Mouse (Mus musculus): ENCODE data around the gene Auts2. TPM values are rescaled to one million over a fixed set of nuclear protein-coding genes. Genes with fewer than 3 reads are reported as not detected.

Gene Auts2
- polyA plus RNA-seq, 1 experiment from 2014 or later: 34.0 TPM

- H3K9ac ChIP-seq: no peak overlapping the region
- H3K27me3 ChIP-seq: no peaks in the 10 kb centered on the region
- no peak overlapping the region for H3K27ac ChIP-seq
- H3K36me3 ChIP-seq: no peaks in the 10 kb centered on the region
- peaks cover 28% of the 10 kb centered on the region; the same call in 1 of the 2 replicates for H3K4me1 ChIP-seq
- no peaks in the 10 kb centered on the region for H3K9me3 ChIP-seq
- no peak overlapping the region for H3K4me3 ChIP-seq
- no peak overlapping the region for H3K4me2 ChIP-seq
- ATAC-seq (ENCODE audit: insufficient number of reproducible peaks, low FRiP score, low TSS enrichment, low read depth): no peak
- 47% methylated on average over 1 of the region's 1 CpGs for WGBS
These were observed 552.6 kb downstream of the Auts2 start for GRCm38 (mm10) chr5:131990532-131990931.

- Histone ChIP-seq H3K4me2 (no peak overlapping the region), H3K36me3 (no peaks in the 10 kb centered on the region), H3K9ac (no peak overlapping the region), H3K4me3 (no peak overlapping the region), H3K4me1 (no peaks in the 10 kb centered on the region), H3K9me3 (no peaks in the 10 kb centered on the region), H3K27ac (no peak overlapping the region), H3K27me3 (no peaks in the 10 kb centered on the region)
- no peak for ATAC-seq (ENCODE audit: insufficient number of reproducible peaks, low FRiP score, low TSS enrichment, low read depth)
- WGBS: 72% methylated on average over 3 of the region's 3 CpGs
These were observed 561.7 kb downstream of the Auts2 start for GRCm38 (mm10) chr5:131981451-131981850.

GRCm38 (mm10) chr5:131978939-131979338 is 564.2 kb downstream of the Auts2 start:
- Histone ChIP-seq H3K9me3 (no peaks in the 10 kb centered on the region), H3K27ac (no peak overlapping the region), H3K36me3 (no peaks in the 10 kb centered on the region), H3K4me1 (no peaks in the 10 kb centered on the region), H3K4me2 (no peak overlapping the region), H3K9ac (no peak overlapping the region), H3K27me3 (no peaks in the 10 kb centered on the region), H3K4me3 (no peak overlapping the region)
- WGBS: 37% methylated on average over 9 of the region's 9 CpGs
- ATAC-seq (ENCODE audit: insufficient number of reproducible peaks, low FRiP score, low TSS enrichment, low read depth): no peak

GRCm38 (mm10) chr5:131977497-131977896 is 565.6 kb downstream of the Auts2 start:
- WGBS: 60% methylated on average over 3 of the region's 3 CpGs
- H3K4me1 ChIP-seq: no peaks in the 10 kb centered on the region
- H3K4me3 ChIP-seq: no peak overlapping the region
- no peak for ATAC-seq (ENCODE audit: insufficient number of reproducible peaks, low FRiP score, low TSS enrichment, low read depth)
- H3K27ac ChIP-seq: no peak overlapping the region
- no peaks in the 10 kb centered on the region for H3K27me3 ChIP-seq
- no peaks in the 10 kb centered on the region for H3K9me3 ChIP-seq
- no peaks in the 10 kb centered on the region for H3K36me3 ChIP-seq
- H3K9ac ChIP-seq: no peak overlapping the region
- no peak overlapping the region for H3K4me2 ChIP-seq

GRCm38 (mm10) chr5:131971901-131972300 is 571.2 kb downstream of the Auts2 start:
- no peak overlapping the region for H3K27ac ChIP-seq
- no peak overlapping the region for H3K4me3 ChIP-seq
- no peak overlapping the region for H3K9ac ChIP-seq
- no peaks in the 10 kb centered on the region for H3K36me3 ChIP-seq
- no peak for ATAC-seq (ENCODE audit: insufficient number of reproducible peaks, low FRiP score, low TSS enrichment, low read depth)
- peaks cover 6% of the 10 kb centered on the region; the same call in 1 of the 2 replicates for H3K4me1 ChIP-seq
- H3K27me3 ChIP-seq: no peaks in the 10 kb centered on the region
- WGBS: 95% methylated on average over 2 of the region's 2 CpGs
- no peaks in the 10 kb centered on the region for H3K9me3 ChIP-seq
- H3K4me2 ChIP-seq: no peak overlapping the region

- 90% methylated on average over 6 of the region's 6 CpGs for WGBS
- Histone ChIP-seq H3K9me3 (no peaks in the 10 kb centered on the region), H3K4me2 (no peak overlapping the region), H3K9ac (no peak overlapping the region), H3K36me3 (0 out of 2 replicates have a peak, but pooled peaks cover 4% of the 10 kb centered on the region), H3K27me3 (no peaks in the 10 kb centered on the region), H3K4me3 (no peak overlapping the region), H3K4me1 (peaks cover 7% of the 10 kb centered on the region; the same call in 1 of the 2 replicates), H3K27ac (no peak overlapping the region)
- ATAC-seq (ENCODE audit: insufficient number of reproducible peaks, low FRiP score, low TSS enrichment, low read depth): no peak
These were observed 577.6 kb downstream of the Auts2 start for GRCm38 (mm10) chr5:131965499-131965898.

- Histone ChIP-seq H3K4me1 (peaks cover 7% of the 10 kb centered on the region; the same call in 1 of the 2 replicates), H3K36me3 (0 out of 2 replicates have a peak, but pooled peaks cover 4% of the 10 kb centered on the region), H3K4me2 (no peak overlapping the region), H3K27me3 (no peaks in the 10 kb centered on the region), H3K27ac (no peak overlapping the region), H3K9me3 (no peaks in the 10 kb centered on the region), H3K9ac (no peak overlapping the region), H3K4me3 (no peak overlapping the region)
- 75% methylated on average over 4 of the region's 4 CpGs for WGBS
- ATAC-seq (ENCODE audit: insufficient number of reproducible peaks, low FRiP score, low TSS enrichment, low read depth): no peak
These were observed 579.6 kb downstream of the Auts2 start for GRCm38 (mm10) chr5:131963565-131963964.

GRCm38 (mm10) chr5:131961859-131962258 is 581.3 kb downstream of the Auts2 start:
- Histone ChIP-seq H3K36me3 (0 out of 2 replicates have a peak, but pooled peaks cover 4% of the 10 kb centered on the region), H3K9ac (no peak overlapping the region), H3K4me2 (no peak overlapping the region), H3K9me3 (no peaks in the 10 kb centered on the region), H3K27ac (no peak overlapping the region), H3K27me3 (no peaks in the 10 kb centered on the region), H3K4me1 (no peaks in the 10 kb centered on the region; the same call in 1 of the 2 replicates), H3K4me3 (no peak overlapping the region)
- no peak for ATAC-seq (ENCODE audit: insufficient number of reproducible peaks, low FRiP score, low TSS enrichment, low read depth)
- 81% methylated on average over 2 of the region's 2 CpGs for WGBS

GRCm38 (mm10) chr5:131960432-131960831 is 582.7 kb downstream of the Auts2 start:
- Histone ChIP-seq H3K36me3 (0 out of 2 replicates have a peak, but pooled peaks cover 4% of the 10 kb centered on the region), H3K4me3 (no peak overlapping the region), H3K4me1 (peaks cover 5% of the 10 kb centered on the region; the same call in 1 of the 2 replicates), H3K27me3 (no peaks in the 10 kb centered on the region), H3K4me2 (no peak overlapping the region), H3K27ac (no peak overlapping the region), H3K9ac (no peak overlapping the region), H3K9me3 (no peaks in the 10 kb centered on the region)
- ATAC-seq (ENCODE audit: insufficient number of reproducible peaks, low FRiP score, low TSS enrichment, low read depth): no peak

- Histone ChIP-seq H3K4me1 (peaks cover 5% of the 10 kb centered on the region; the same call in 1 of the 2 replicates), H3K9ac (no peak overlapping the region), H3K36me3 (no peaks in the 10 kb centered on the region), H3K27ac (no peak overlapping the region), H3K9me3 (no peaks in the 10 kb centered on the region), H3K27me3 (no peaks in the 10 kb centered on the region), H3K4me3 (no peak overlapping the region), H3K4me2 (no peak overlapping the region)
- 49% methylated on average over 3 of the region's 3 CpGs for WGBS
- no peak for ATAC-seq (ENCODE audit: insufficient number of reproducible peaks, low FRiP score, low TSS enrichment, low read depth)
These were observed 586.1 kb downstream of the Auts2 start for GRCm38 (mm10) chr5:131956998-131957397.

- no peaks in the 10 kb centered on the region for H3K9me3 ChIP-seq
- H3K27me3 ChIP-seq: no peaks in the 10 kb centered on the region
- H3K9ac ChIP-seq: no peak overlapping the region
- no peak for ATAC-seq (ENCODE audit: insufficient number of reproducible peaks, low FRiP score, low TSS enrichment, low read depth)
- no peak overlapping the region for H3K4me3 ChIP-seq
- WGBS: 31% methylated on average over 7 of the region's 7 CpGs
- peaks cover 5% of the 10 kb centered on the region; the same call in 1 of the 2 replicates for H3K4me1 ChIP-seq
- H3K27ac ChIP-seq: no peak overlapping the region
- H3K4me2 ChIP-seq: no peak overlapping the region
- no peaks in the 10 kb centered on the region for H3K36me3 ChIP-seq
These were observed 587.1 kb downstream of the Auts2 start for GRCm38 (mm10) chr5:131956090-131956489.

GRCm38 (mm10) chr5:131955227-131956016 is 587.7 kb downstream of the Auts2 start:
- H3K4me2 ChIP-seq: no peak overlapping the region
- no peak overlapping the region for H3K27ac ChIP-seq
- H3K9me3 ChIP-seq: no peaks in the 10 kb centered on the region
- WGBS: 76% methylated on average over 8 of the region's 8 CpGs
- peaks cover 5% of the 10 kb centered on the region; the same call in 1 of the 2 replicates for H3K4me1 ChIP-seq
- no peak overlapping the region for H3K4me3 ChIP-seq
- H3K27me3 ChIP-seq: no peaks in the 10 kb centered on the region
- no peak overlapping the region for H3K9ac ChIP-seq
- ATAC-seq (ENCODE audit: insufficient number of reproducible peaks, low FRiP score, low TSS enrichment, low read depth): no peak
- H3K36me3 ChIP-seq: no peaks in the 10 kb centered on the region

Data from limb, embryonic 15.5 days (tissue).